Mouse (Mus musculus) embryonic fibroblast, embryonic 13.5 days (primary cell): Measurements from ENCODE around the gene Nat10. TPM values are rescaled to one million over a fixed set of nuclear protein-coding genes. Genes with fewer than 3 reads are reported as not detected.

Source experiments
- H3K27ac ChIP-seq: 2 replicates; pipeline ENCODE4 v1.5.1; 2012; ENCODE audit warnings: low read length, control low read depth, inconsistent platforms; ENCODE audit not compliant: insufficient read depth
- H3K4me1 ChIP-seq: 2 replicates; pipeline ENCODE4 v1.6.1; 2011; ENCODE audit warnings: low read length; ENCODE audit not compliant: control insufficient read depth, insufficient read depth
- H3K4me3 ChIP-seq: 2 replicates; pipeline ENCODE4 v1.5.1; 2011; ENCODE audit warnings: mild to moderate bottlenecking, control low read depth, low read length; ENCODE audit not compliant: insufficient read depth
- CTCF ChIP-seq: IDR thresholded peaks from 2 replicates; pipeline ENCODE4 v1.5.1; 2011; ENCODE audit warnings: mild to moderate bottlenecking, control low read depth, low read length, moderate library complexity, borderline replicate concordance; ENCODE audit not compliant: insufficient read depth
- POLR2A ChIP-seq: IDR thresholded peaks from 2 replicates; pipeline ENCODE4 v1.6.1; 2011; ENCODE audit warnings: low read depth, mild to moderate bottlenecking, control low read depth, low read length, moderate library complexity
- polyA plus RNA-seq: library from polyadenylated mRNA; stranded (reverse); fragments of >200 nt; gene quantifications from 2 replicates; pipeline ENCODE4 v1.2.4, GENCODE M21; 2011; ENCODE audit warnings: low read depth; ENCODE audit not compliant: missing spikeins, insufficient read length

Gene Nat10
- polyA plus RNA-seq, 1 experiment, result 32.9 TPM

- H3K4me3 ChIP-seq, result no peak overlapping the region
- peaks cover 22% of the 10 kb centered on the region for H3K4me1 ChIP-seq
- H3K27ac ChIP-seq, result no peak overlapping the region
- TF ChIP-seq CTCF (no peak), POLR2A (no peak)
Measured at GRCm38 (mm10) chr2:103682927-103683442, 78.1 kb downstream of the Nat10 start.

GRCm38 (mm10) chr2:103682261-103682722 is 78.8 kb downstream of the Nat10 start:
- TF ChIP-seq CTCF (no peak), POLR2A (no peak)
- no peak overlapping the region for H3K27ac ChIP-seq
- no peak overlapping the region for H3K4me3 ChIP-seq
- peaks cover 21% of the 10 kb centered on the region for H3K4me1 ChIP-seq

- no peak for TF ChIP-seq CTCF
- no peak for TF ChIP-seq POLR2A
- Histone ChIP-seq H3K27ac (no peak overlapping the region), H3K4me1 (peaks cover 11% of the 10 kb centered on the region)
Measured at GRCm38 (mm10) chr2:103681149-103681548, 79.9 kb downstream of the Nat10 start.

GRCm38 (mm10) chr2:103680364-103681110 is 80.5 kb downstream of the Nat10 start:
- no peak overlapping the region for H3K27ac ChIP-seq
- TF ChIP-seq POLR2A (no peak), CTCF (no peak)
- H3K4me3 ChIP-seq, result no peak overlapping the region
- peaks cover 7% of the 10 kb centered on the region for H3K4me1 ChIP-seq

More at GRCm38 (mm10) chr2:103681149-103681548, 79.9 kb downstream of the Nat10 start:
- H3K4me3 ChIP-seq, result no peak overlapping the region

- no peak overlapping the region for H3K4me3 ChIP-seq
- H3K4me1 ChIP-seq, result peaks cover 2% of the 10 kb centered on the region
- no peak overlapping the region for H3K27ac ChIP-seq
- TF ChIP-seq POLR2A (no peak), CTCF (no peak)
Measured at GRCm38 (mm10) chr2:103678433-103678832, 82.6 kb downstream of the Nat10 start.

GRCm38 (mm10) chr2:103677614-103678369 is 83.3 kb downstream of the Nat10 start:
- Histone ChIP-seq H3K4me1 (peaks cover 3% of the 10 kb centered on the region), H3K27ac (no peak overlapping the region), H3K4me3 (no peak overlapping the region)
- TF ChIP-seq CTCF, result no peak
- no peak for TF ChIP-seq POLR2A

- TF ChIP-seq POLR2A (no peak), CTCF (no peak)
- no peak overlapping the region for H3K4me3 ChIP-seq
- H3K4me1 ChIP-seq, result peaks cover 3% of the 10 kb centered on the region
- H3K27ac ChIP-seq, result no peak overlapping the region
Measured at GRCm38 (mm10) chr2:103676808-103677207, 84.3 kb downstream of the Nat10 start.

- H3K4me1 ChIP-seq, result peaks cover 6% of the 10 kb centered on the region
- H3K27ac ChIP-seq, result no peak overlapping the region
- TF ChIP-seq CTCF (no peak), POLR2A (no peak)
- H3K4me3 ChIP-seq, result no peak overlapping the region
Measured at GRCm38 (mm10) chr2:103675391-103675790, 85.7 kb downstream of the Nat10 start.

GRCm38 (mm10) chr2:103673609-103674008 is 87.5 kb downstream of the Nat10 start:
- Histone ChIP-seq H3K27ac (no peak overlapping the region), H3K4me3 (no peak overlapping the region), H3K4me1 (peaks cover 16% of the 10 kb centered on the region)
- TF ChIP-seq CTCF (no peak), POLR2A (no peak)
